Mouse (Mus musculus): Measurements from ENCODE around the gene Nr1i2.

DNA sequence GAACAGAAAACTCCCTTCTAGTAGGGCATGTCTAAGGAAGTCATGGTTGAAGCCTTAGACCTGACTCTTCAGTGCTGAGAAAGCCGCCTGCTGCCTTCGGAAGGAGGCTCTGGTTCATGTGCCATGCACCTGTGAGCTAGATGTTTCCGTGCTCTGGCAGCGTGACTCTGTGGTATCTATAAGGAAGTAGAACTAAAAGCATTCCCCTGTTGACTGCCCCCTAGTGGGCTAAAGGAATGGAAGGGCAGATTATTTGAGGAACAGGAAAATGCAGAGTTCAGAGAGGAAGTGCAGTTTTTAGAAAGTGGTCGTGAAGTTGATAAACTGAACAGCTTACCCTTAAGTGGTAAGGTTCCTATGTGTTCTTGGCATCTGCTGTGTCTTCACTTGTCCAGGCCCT lies 54.9 kb downstream of the Nr1i2 start:
- TF ChIP-seq POLR2A (IDR thresholded peaks at IDR 0.05; ENCODE audit: low read depth, low read length) (no peak), CTCF (IDR thresholded peaks at IDR 0.05; ENCODE audit: extremely low read depth, insufficient read length, insufficient replicate concordance, low read depth, low read length) (0 out of 2 replicates have a peak, but pooled peaks have one; percentile 27)

All from small intestine, adult 2 months (tissue).